Mouse (Mus musculus) stomach, embryonic 16.5 days (tissue): ENCODE measurements around the gene Prm1. TPM values are rescaled to one million over a fixed set of nuclear protein-coding genes. Genes with fewer than 3 reads are reported as not detected.

ENCODE experiments used
- ATAC-seq: fragments of 200-750 bp; cut with Nextera tagmentation; 2 replicates; pipeline ENCODE4 v1.8.0; 2017; ENCODE audit warnings: moderate number of reproducible peaks, moderate TSS enrichment; ENCODE audit not compliant: insufficient read depth, low FRiP score
- H3K27ac ChIP-seq: fragments of 300-500 bp; sonication (generic); 2 replicates; pipeline ENCODE4 v1.5.1; 2014; ENCODE audit warnings: low read length
- H3K27me3 ChIP-seq: fragments of 300-500 bp; sonication (generic); 2 replicates; pipeline ENCODE4 v1.6.1; 2014; ENCODE audit warnings: low read length, control low read depth, mixed read lengths; ENCODE audit not compliant: control insufficient read depth, insufficient read depth
- H3K36me3 ChIP-seq: fragments of 300-500 bp; sonication (generic); 2 replicates; pipeline ENCODE4 v1.6.1; 2014; ENCODE audit warnings: low read length; ENCODE audit not compliant: control insufficient read depth, insufficient read depth
- H3K4me1 ChIP-seq: fragments of 300-500 bp; sonication (generic); 2 replicates; pipeline ENCODE4 v1.6.1; 2014; ENCODE audit warnings: low read length, control low read depth, mixed read lengths; ENCODE audit not compliant: control insufficient read depth, insufficient read depth
- H3K4me2 ChIP-seq: fragments of 300-500 bp; sonication (generic); 2 replicates; pipeline ENCODE4 v1.6.1; 2014; ENCODE audit warnings: low read depth, low read length, mixed read lengths
- H3K4me3 ChIP-seq: fragments of 300-500 bp; sonication (generic); replicated peaks from 2 replicates; pipeline ENCODE4 v1.5.1; 2014; ENCODE audit warnings: mild to moderate bottlenecking, low read length
- H3K9ac ChIP-seq: fragments of 300-500 bp; sonication (generic); 2 replicates; pipeline ENCODE4 v1.6.1; 2014; ENCODE audit warnings: low read length
- H3K9me3 ChIP-seq: fragments of 300-500 bp; sonication (generic); replicated peaks from 2 replicates; pipeline ENCODE4 v1.6.1; 2016; ENCODE audit warnings: low read length, control low read depth; ENCODE audit not compliant: control insufficient read depth
- WGBS: fragments of 180-500 bp; shearing (Covaris S2); extraction: QIAGEN DNeasy Blood & Tissue Kit; methylation state at CpG from one replicate; pipeline ENCODE4 v1.1.7; 2014; 5-methylcytosine and 5-hydroxymethylcytosine counted together
- polyA plus RNA-seq: library from polyadenylated mRNA; unstranded; fragments of >200 nt; fragmentation: Nextera tagmentation; extraction: Ambion mirVana; gene quantifications from 2 replicates; pipeline ENCODE4 v1.2.1, GENCODE M21; 2015

Prm1 gene
- polyA plus RNA-seq, 1 experiment from 2014 or later, result not detected

DNA sequence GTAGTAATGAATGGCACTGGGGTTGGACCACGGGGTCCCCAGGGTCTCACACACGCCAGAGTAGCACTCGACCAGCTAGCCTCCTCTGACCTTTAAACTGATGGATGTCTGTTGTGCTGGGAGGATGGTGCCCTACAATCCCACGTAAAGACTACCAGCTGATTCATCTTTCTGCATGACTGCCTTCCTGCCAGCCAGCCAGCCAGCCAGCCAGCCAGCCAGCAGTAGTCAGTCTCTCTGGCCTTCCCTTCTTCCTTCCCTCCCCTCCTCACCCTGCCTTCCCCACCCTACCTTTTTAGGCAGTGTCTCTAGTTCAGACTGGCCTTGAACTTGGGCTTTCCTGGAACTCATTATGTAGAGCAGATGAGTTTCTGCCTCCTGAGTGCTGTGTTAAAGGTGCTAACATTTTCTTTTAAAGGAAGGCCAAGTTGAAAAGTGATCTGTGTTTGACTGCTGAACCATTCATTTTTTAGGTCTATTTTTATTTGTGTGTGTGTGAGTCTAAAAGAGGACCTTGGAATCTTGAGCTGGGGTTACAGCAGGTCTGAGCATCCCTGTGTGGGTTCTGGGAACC, 36.7 kb upstream of the Prm1 start:
- Histone ChIP-seq H3K9me3 (no peaks in the 10 kb centered on the region), H3K4me1 (peaks cover 32% of the 10 kb centered on the region), H3K9ac (no peak overlapping the region), H3K4me2 (no peak overlapping the region), H3K27me3 (no peaks in the 10 kb centered on the region), H3K27ac (no peak overlapping the region), H3K36me3 (no peaks in the 10 kb centered on the region), H3K4me3 (no peak overlapping the region)
- 74% methylated on average over 4 of the region's 4 CpGs for WGBS
- no peak for ATAC-seq

DNA sequence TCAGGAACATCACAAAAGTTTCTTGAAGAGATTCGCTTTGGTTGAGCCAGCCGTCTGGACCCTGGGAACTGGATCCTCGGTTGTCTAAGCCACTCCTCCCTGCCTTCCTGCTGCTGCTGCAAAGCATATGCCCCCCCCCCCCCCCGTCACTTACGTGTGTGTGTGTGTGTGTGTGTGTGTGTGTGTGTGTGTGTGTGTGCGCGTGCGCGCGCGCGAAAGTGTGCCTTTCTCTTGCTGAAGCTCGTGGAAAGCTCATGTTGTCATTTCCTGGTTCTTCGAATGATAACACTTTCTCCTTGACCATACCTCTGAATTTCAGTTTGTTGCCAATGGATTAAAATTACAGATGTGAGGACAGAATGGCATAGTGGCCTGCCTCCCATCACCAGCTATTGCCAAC, 34.4 kb upstream of the Prm1 start:
- Histone ChIP-seq H3K4me3 (no peak overlapping the region), H3K4me2 (no peak overlapping the region), H3K27me3 (no peaks in the 10 kb centered on the region), H3K27ac (no peak overlapping the region), H3K9me3 (no peaks in the 10 kb centered on the region), H3K4me1 (peaks cover 47% of the 10 kb centered on the region), H3K36me3 (no peaks in the 10 kb centered on the region), H3K9ac (no peak overlapping the region)
- no peak for ATAC-seq
- 80% methylated on average over 12 of the region's 14 CpGs for WGBS

GRCm38 (mm10) chr16:10838487-10839245, 33.0 kb upstream of the Prm1 start:
- Histone ChIP-seq H3K9me3 (no peaks in the 10 kb centered on the region), H3K27me3 (no peaks in the 10 kb centered on the region), H3K9ac (peak overlapping the region; percentile 30; the same call in 1 of the 2 replicates), H3K4me2 (0 out of 2 replicates have a peak overlapping the region, but pooled peaks have one; percentile 15), H3K36me3 (no peaks in the 10 kb centered on the region), H3K4me3 (no peak overlapping the region), H3K27ac (peak overlapping the region; percentile 83), H3K4me1 (peaks cover 40% of the 10 kb centered on the region)
- peak; percentile 31; the same call in 1 of the 2 replicates for ATAC-seq
- WGBS, result 44% methylated on average over 10 of the region's 10 CpGs

- Histone ChIP-seq H3K9me3 (no peaks in the 10 kb centered on the region), H3K4me2 (0 out of 2 replicates have a peak overlapping the region, but pooled peaks have one; percentile 15), H3K27me3 (no peaks in the 10 kb centered on the region), H3K4me3 (no peak overlapping the region), H3K36me3 (no peaks in the 10 kb centered on the region), H3K4me1 (peaks cover 34% of the 10 kb centered on the region), H3K27ac (peak overlapping the region; percentile 83), H3K9ac (peak overlapping the region; percentile 23; the same call in 1 of the 2 replicates)
- ATAC-seq, result no peak
- WGBS, result 80% methylated on average over 1 of the region's 1 CpGs
These were observed 32.3 kb upstream of the Prm1 start for GRCm38 (mm10) chr16:10837903-10838302.

DNA sequence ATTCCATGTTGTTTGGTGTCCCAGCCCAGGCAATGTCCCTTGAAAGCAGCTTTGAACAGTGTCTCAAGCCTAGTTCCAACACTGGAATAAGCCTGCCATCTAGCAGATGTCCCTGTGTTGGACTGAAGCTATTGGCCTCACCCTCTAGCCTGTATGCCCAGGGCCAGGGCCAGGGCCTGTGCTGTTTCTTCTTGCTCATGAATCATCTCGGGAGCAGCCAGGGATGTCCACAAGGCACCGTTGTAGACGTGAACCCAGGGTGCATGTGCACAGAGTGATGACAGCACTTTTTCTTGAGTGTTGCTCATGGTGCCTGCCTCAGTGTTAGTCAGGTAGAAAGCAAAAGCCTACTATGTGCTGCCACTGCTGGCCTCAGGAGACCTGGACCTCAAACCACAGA, 31.6 kb upstream of the Prm1 start:
- H3K4me2 ChIP-seq, result no peak overlapping the region
- H3K4me1 ChIP-seq, result peaks cover 34% of the 10 kb centered on the region
- H3K36me3 ChIP-seq, result no peaks in the 10 kb centered on the region
- H3K9me3 ChIP-seq, result no peaks in the 10 kb centered on the region
- no peak overlapping the region for H3K27ac ChIP-seq
- no peak for ATAC-seq
- 77% methylated on average over 3 of the region's 3 CpGs for WGBS
- H3K27me3 ChIP-seq, result no peaks in the 10 kb centered on the region
- no peak overlapping the region for H3K4me3 ChIP-seq
- no peak overlapping the region for H3K9ac ChIP-seq

DNA sequence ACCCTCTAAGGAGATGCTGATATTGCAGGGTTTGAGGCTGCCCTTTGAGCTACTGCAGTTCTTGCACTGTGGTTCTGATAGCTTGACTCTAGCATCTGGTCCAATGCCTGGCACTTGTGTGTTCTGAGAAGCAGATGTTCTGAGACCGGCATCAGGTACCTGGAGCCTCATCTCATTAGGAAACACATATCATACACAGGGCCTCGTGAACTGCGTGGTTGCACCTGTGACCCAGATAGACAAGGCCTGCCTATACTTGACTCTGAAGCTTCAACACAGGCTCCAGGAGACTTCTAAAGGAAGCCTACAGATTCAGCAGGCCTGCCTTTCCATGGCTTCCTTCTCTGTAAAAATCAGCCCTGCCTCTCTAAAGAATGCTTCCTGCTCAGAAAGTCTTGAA, 30.7 kb upstream of the Prm1 start:
- no peaks in the 10 kb centered on the region for H3K36me3 ChIP-seq
- no peak overlapping the region for H3K4me3 ChIP-seq
- 84% methylated on average over 3 of the region's 3 CpGs for WGBS
- no peak overlapping the region for H3K4me2 ChIP-seq
- peaks cover 34% of the 10 kb centered on the region for H3K4me1 ChIP-seq
- H3K9ac ChIP-seq, result no peak overlapping the region
- H3K9me3 ChIP-seq, result no peaks in the 10 kb centered on the region
- H3K27ac ChIP-seq, result no peak overlapping the region
- no peaks in the 10 kb centered on the region for H3K27me3 ChIP-seq
- no peak for ATAC-seq

DNA sequence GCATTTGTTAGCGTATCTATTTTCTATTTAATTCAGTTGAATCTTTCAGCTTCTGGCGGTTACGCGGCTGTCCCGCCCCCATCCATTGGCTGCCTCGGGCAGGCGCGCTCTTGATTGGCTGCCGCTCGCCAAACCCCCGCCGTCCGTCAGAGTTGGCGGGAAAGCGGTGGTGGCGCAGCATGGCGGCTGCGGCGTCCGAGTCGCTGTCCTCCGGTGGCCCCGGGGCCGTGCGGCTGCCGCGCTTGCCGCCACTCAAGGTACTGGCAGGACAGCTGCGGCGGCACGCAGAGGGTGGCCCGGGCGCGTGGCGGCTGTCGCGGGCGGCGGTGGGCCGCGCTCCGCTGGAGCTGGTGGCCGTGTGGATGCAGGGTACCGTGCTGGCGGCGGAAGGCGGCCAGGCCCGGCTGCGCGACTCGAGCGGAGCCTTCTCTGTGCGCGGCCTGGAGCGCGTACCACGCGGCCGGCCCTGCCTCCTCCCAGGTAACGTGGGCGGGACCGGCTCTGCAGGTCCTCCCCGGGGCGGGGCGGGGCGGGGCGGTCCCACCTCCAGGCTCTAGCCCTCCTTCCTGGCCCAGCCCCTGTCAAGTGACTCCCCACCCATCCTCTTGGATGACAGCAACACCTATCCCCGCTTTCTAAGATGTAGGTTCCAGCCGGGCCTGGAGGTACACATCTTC, 29.4 kb upstream of the Prm1 start, which contains the start of gene Rmi2:
TSS of gene Rmi2 (plus strand) at position 149 of the 677 bp plus-strand sequence.
- Histone ChIP-seq H3K27ac (peak within 1 kb of the TSS; percentile 93), H3K4me1 (peaks cover 34% of the 10 kb centered on the region), H3K9ac (peak within 1 kb of the TSS; percentile 86), H3K4me3 (peak within 1 kb of the TSS; percentile 91), H3K36me3 (no peaks in the 10 kb centered on the region), H3K27me3 (no peaks in the 10 kb centered on the region), H3K4me2 (peak within 1 kb of the TSS; percentile 86), H3K9me3 (no peaks in the 10 kb centered on the region)
- peak; percentile 94 for ATAC-seq
- WGBS, result under 1% methylated on average over 55 of the region's 69 CpGs

DNA sequence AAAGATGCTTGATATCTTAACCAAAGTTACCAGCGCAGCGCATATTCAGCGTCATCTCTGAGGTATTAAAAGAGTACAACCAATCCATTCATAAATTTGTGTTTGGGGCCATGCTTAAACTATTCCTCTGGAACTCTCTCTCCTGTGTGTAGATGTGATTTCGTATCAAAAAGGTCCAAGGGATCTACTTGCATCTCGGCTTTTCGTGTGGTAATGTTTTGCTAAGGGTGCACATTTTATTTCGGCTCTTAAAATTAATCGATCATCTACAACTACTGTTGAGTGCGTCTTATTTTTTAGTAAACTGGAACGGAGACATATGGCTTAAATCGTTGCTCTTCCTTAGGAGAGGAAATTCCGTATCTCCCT, 28.9 kb upstream of the Prm1 start:
- no peak for ATAC-seq
- peak overlapping the region; percentile 91 for H3K4me3 ChIP-seq
- no peaks in the 10 kb centered on the region for H3K36me3 ChIP-seq
- no peaks in the 10 kb centered on the region for H3K27me3 ChIP-seq
- H3K4me1 ChIP-seq, result peaks cover 34% of the 10 kb centered on the region
- H3K9me3 ChIP-seq, result no peaks in the 10 kb centered on the region
- WGBS, result 3% methylated on average over 12 of the region's 12 CpGs
- H3K9ac ChIP-seq, result peak overlapping the region; percentile 86; the same call in 1 of the 2 replicates
- H3K27ac ChIP-seq, result no peak overlapping the region; the same call in 1 of the 2 replicates
- peak overlapping the region; percentile 86 for H3K4me2 ChIP-seq

GRCm38 (mm10) chr16:10828461-10828805, 22.8 kb upstream of the Prm1 start:
- Histone ChIP-seq H3K4me2 (no peak overlapping the region), H3K9me3 (no peaks in the 10 kb centered on the region), H3K9ac (no peak overlapping the region), H3K36me3 (no peaks in the 10 kb centered on the region), H3K4me1 (0 out of 2 replicates have a peak, but pooled peaks cover 2% of the 10 kb centered on the region), H3K27ac (no peak overlapping the region), H3K4me3 (no peak overlapping the region), H3K27me3 (no peaks in the 10 kb centered on the region)
- WGBS, result 45% methylated on average over 4 of the region's 4 CpGs
- ATAC-seq, result no peak
